Mouse (Mus musculus) forebrain, embryonic 14.5 days (tissue): ENCODE data around the gene Hdac7. TPM values are rescaled to one million over a fixed set of nuclear protein-coding genes. Genes with fewer than 3 reads are reported as not detected.

Source experiments
- polyA plus RNA-seq: library from polyadenylated mRNA; unstranded; fragments of >200 nt; fragmentation: Nextera tagmentation; extraction: Ambion mirVana; gene quantifications from 2 replicates; pipeline ENCODE4 v1.2.1, GENCODE M21; 2014

Gene Hdac7
- polyA plus RNA-seq, 1 experiment from 2014 or later, result 19.5 TPM

Other genes with a start within 250 kb of the Hdac7 start
- 44.3 and 45.4 TPM in 2 replicates for gene Rpap3, start 138.7 kb downstream of the Hdac7 start, polyA plus RNA-seq
- gene Endou, start 113.2 kb downstream of the Hdac7 start, polyA plus RNA-seq, result 0.11 and 0.14 TPM in 2 replicates
- 4.9 and 6.4 TPM in 2 replicates for gene Rapgef3, start 76.5 kb downstream of the Hdac7 start, polyA plus RNA-seq
- 65.4 and 69.1 TPM in 2 replicates for gene Slc48a1, start 66.0 kb downstream of the Hdac7 start, polyA plus RNA-seq
- gene Vdr, start 66.1 kb upstream of the Hdac7 start, polyA plus RNA-seq, result 0.20 TPM in 1 of 2 replicates, not detected in the other
- 71.7 and 75.2 TPM in 2 replicates for gene Tmem106c, start 119.7 kb upstream of the Hdac7 start, polyA plus RNA-seq
- gene Col2a1, start 160.2 kb upstream of the Hdac7 start, polyA plus RNA-seq, result 19.4 and 23.9 TPM in 2 replicates
- gene Pfkm, start 248.1 kb upstream of the Hdac7 start, polyA plus RNA-seq, result 65.0 and 73.6 TPM in 2 replicates
- gene Senp1, start 249.2 kb upstream of the Hdac7 start, polyA plus RNA-seq, result 21.7 and 24.8 TPM in 2 replicates